Mouse (Mus musculus) midbrain, embryonic 16.5 days (tissue): ENCODE measurements around the gene Mns1. TPM values are rescaled to one million over a fixed set of nuclear protein-coding genes. Genes with fewer than 3 reads are reported as not detected.
A peak's percentile ranks its signal among the peaks of the same experiment; 100 is the strongest.

Source experiments
- ATAC-seq: fragments of 200-750 bp; cut with Nextera tagmentation; 2 replicates; pipeline ENCODE4 v1.8.0; 2017; ENCODE audit warnings: moderate TSS enrichment
- H3K27ac ChIP-seq: fragments of 300-500 bp; sonication (generic); 2 replicates; pipeline ENCODE4 v1.5.1; 2014; ENCODE audit warnings: mild to moderate bottlenecking, low read length, mixed read lengths
- H3K27me3 ChIP-seq: fragments of 300-500 bp; sonication (generic); 2 replicates; pipeline ENCODE4 v1.6.1; 2014; ENCODE audit warnings: low read depth, low read length, mixed read lengths; ENCODE audit not compliant: control insufficient read depth, insufficient read depth
- H3K36me3 ChIP-seq: fragments of 300-500 bp; sonication (generic); 2 replicates; pipeline ENCODE4 v1.6.1; 2014; ENCODE audit warnings: mild to moderate bottlenecking, low read length, moderate library complexity, mixed read lengths; ENCODE audit not compliant: control insufficient read depth, insufficient read depth
- H3K4me1 ChIP-seq: fragments of 300-500 bp; sonication (generic); 2 replicates; pipeline ENCODE4 v1.6.1; 2014; ENCODE audit warnings: mild to moderate bottlenecking, low read length, mixed read lengths; ENCODE audit not compliant: control insufficient read depth, insufficient read depth
- H3K4me2 ChIP-seq: fragments of 300-500 bp; sonication (generic); 2 replicates; pipeline ENCODE4 v1.6.1; 2014; ENCODE audit warnings: mild to moderate bottlenecking, low read length, mixed read lengths
- H3K4me3 ChIP-seq: fragments of 300-500 bp; sonication (generic); 2 replicates; pipeline ENCODE4 v1.5.1; 2014; ENCODE audit warnings: low read depth, mild to moderate bottlenecking, low read length, moderate library complexity, mixed read lengths
- H3K9ac ChIP-seq: fragments of 300-500 bp; sonication (generic); 2 replicates; pipeline ENCODE4 v1.6.1; 2014; ENCODE audit warnings: low read depth, low read length, mixed read lengths
- H3K9me3 ChIP-seq: fragments of 300-500 bp; sonication (generic); replicated peaks from 2 replicates; pipeline ENCODE4 v1.6.1; 2014; ENCODE audit warnings: mild to moderate bottlenecking, low read length, mixed read lengths; ENCODE audit not compliant: control insufficient read depth, poor library complexity, severe bottlenecking
- WGBS: fragments of 180-500 bp; shearing (Covaris S2); extraction: QIAGEN DNeasy Blood & Tissue Kit; methylation state at CpG from one replicate; pipeline ENCODE4 v1.1.7; 2014; 5-methylcytosine and 5-hydroxymethylcytosine counted together
- microRNA-seq: library from miRNA; unstranded; fragments of <30 nt; microRNA quantifications from one replicate; pipeline ENCODE4, GENCODE M21; 2017
- polyA plus RNA-seq: library from polyadenylated mRNA; unstranded; fragments of >200 nt; fragmentation: Nextera tagmentation; extraction: Ambion mirVana; gene quantifications from 2 replicates; pipeline ENCODE4 v1.2.1, GENCODE M21; 2015

The Mns1 gene
- polyA plus RNA-seq, 1 experiment from 2014 or later = 6.3 TPM

DNA sequence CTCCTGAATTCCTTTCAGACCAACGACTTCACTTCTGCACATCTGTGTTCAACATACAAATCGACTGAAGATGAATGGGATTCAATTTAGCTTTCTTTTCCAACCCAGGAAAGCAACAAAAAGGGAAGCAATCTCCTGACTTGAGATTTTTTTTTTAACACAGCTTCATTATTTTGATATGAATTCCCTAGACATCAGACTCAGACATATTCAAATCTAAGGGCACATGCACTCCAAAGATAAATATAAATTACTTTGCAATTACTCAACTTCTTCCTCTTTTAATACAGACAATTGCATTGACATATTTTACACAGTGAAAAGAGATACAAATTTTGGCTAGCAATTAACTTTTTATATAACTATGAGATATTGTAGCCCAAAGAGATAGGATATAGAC lies 58.9 kb downstream of the Mns1 start:
- whole genome bisulfite sequencing = 55% methylated on average over 2 of the region's 2 CpGs
- ATAC-seq = no peak
- H3K4me2 ChIP-seq = no peak overlapping the region

DNA sequence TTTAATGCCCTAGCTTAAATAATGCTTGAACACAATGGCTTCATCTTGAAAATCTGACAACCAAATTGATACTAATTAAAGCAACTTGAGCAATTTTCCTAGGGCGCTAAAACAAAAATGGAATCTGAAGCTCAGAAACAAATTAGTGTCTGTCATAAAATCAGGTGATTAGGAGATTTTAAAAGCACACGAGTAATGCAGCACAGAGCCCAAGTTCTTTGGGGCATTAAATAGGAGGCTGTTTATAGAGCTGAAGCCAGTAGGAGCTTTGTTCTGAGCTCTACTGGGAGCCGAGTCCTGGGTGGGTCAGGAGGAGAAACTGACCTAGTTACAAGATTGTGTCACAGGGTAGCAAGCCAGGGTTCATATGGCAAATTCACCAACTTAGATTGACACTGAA lies 59.4 kb downstream of the Mns1 start:
- Histone ChIP-seq H3K27ac (peak overlapping the region; percentile 28; the same call in 1 of the 2 replicates), H3K9ac (no peak overlapping the region)
- 58% methylated on average over 3 of the region's 3 CpGs for WGBS

More for the DNA sequence above, 58.9 kb downstream of the Mns1 start:
- Histone ChIP-seq H3K36me3 (no peaks in the 10 kb centered on the region), H3K27me3 (no peaks in the 10 kb centered on the region), H3K9ac (no peak overlapping the region), H3K9me3 (no peaks in the 10 kb centered on the region), H3K4me1 (no peaks in the 10 kb centered on the region; the same call in 1 of the 2 replicates), H3K27ac (no peak overlapping the region), H3K4me3 (no peak overlapping the region)

More for the DNA sequence above, 59.4 kb downstream of the Mns1 start:
- H3K4me1 ChIP-seq = no peaks in the 10 kb centered on the region; the same call in 1 of the 2 replicates
- no peak overlapping the region for H3K4me2 ChIP-seq
- ATAC-seq = no peak
- H3K9me3 ChIP-seq = no peaks in the 10 kb centered on the region
- H3K27me3 ChIP-seq = no peaks in the 10 kb centered on the region
- no peak overlapping the region for H3K4me3 ChIP-seq
- H3K36me3 ChIP-seq = no peaks in the 10 kb centered on the region

Small RNA genes within 50 kb of the gene (microRNA-seq; reads per million reads assigned to microRNA genes)
- gene Gm28010 = not detected

Other genes starting within 250 kb of the Mns1 start
- 38.6 and 44.3 TPM in 2 replicates for gene Zfp280d, start 163.2 kb upstream of the Mns1 start, polyA plus RNA-seq
- gene Tex9, start 54.2 kb downstream of the Mns1 start, polyA plus RNA-seq = 32.7 and 41.2 TPM in 2 replicates
- gene Rfx7, start 94.2 kb downstream of the Mns1 start, polyA plus RNA-seq = 14.9 and 17.4 TPM in 2 replicates
- 393 and 436 TPM in 2 replicates for gene Nedd4, start 224.3 kb downstream of the Mns1 start, polyA plus RNA-seq